Mouse (Mus musculus): Measurements from ENCODE around the gene Bean1. TPM values are rescaled to one million over a fixed set of nuclear protein-coding genes. Genes with fewer than 3 reads are reported as not detected.

Gene Bean1
- total RNA-seq (2015; ENCODE audit: low replicate concordance) = not detected in 2 replicates
- not detected in 2 replicates for total RNA-seq (2017; ENCODE audit: low replicate concordance)

DNA sequence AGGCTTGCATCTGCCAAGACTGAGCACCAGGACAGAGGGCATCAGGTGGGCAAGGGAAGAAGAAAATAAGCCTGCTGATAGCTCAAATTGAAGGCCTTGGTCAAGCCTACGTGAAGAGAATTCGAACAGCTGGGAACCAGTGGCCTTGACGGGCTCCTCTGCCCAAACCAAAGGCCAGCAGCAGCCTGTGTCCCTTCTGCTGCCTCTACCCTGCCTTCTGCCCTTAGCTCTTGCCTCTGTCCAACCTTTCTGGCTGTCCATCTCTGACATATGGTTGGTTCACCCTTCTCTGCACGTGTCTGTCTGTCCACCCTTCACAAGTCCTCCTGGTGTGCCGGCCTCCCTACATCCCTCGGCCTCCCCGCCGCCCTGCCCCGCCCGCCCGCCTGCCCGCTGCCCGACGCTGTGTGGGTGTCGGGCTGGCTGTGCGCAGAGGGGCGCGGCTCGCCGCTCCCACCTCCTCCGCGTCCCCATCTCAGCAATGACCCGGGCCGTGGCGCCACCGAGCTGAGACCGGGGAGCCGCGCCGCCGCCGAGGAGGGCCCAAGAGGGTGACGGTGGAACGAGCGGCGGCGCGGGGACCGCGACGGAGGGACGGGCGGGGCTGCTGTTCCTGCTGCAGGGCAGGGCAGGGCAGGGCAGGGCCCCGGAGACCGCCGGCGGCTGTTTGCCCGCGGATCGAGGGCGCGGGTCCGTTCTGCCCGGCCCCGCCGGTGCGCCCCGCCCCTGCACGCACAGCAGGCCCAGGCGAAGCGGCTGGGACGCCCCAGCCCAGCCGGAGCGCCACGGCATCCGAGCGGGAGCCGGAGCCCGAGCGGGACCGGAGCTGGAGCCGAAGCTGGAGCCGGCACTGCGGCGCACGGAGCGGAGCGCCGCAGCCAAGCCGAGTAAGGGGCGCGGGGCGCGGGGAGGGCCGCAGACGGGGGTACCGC lies at the start of gene Bean1:
Gene Bean1, plus strand, starts transcription at position 325 of the 932 bp plus-strand sequence.
- no peak for ATAC-seq (replicated peaks; ENCODE audit: low FRiP score, poor library complexity, severe bottlenecking)

DNA sequence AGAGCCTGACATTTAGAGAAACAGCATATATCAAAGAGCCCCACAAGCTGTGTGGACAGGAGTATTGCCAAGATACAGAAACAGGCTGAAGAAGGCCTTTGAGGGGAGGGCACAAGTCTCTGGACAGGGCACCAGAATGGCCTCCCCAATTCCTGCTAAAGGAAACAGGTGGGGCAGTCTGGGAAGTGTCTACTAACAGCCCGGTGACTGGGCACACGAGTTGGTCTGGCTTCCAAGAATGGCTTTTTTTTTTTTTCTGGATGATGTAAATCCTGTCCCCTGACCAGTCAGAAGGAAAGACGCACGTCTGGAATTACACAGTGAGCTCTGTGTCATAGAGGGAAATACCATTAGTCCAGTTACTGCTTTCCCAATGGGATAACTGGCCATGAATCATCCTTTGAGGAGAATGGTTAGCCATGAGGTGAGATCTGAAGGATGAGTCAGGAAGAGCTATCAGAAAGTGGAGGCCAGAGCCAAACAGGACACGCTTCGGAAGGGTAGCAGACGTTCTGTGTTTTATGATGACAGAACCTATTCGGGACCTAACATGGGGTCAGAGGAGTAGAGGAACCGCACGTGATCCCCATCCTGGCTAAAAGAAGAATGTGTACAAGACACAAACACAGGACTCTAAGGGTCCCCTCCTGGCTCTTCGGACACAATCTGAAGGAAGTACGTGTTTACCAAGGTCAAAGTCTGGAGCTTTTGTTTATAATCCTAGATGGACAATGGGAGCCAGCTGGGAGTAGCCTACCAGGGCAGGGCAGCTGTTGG lies 48.4 kb upstream of the Bean1 start:
- ATAC-seq (replicated peaks; ENCODE audit: low FRiP score, poor library complexity, severe bottlenecking) = no peak

- no peak for ATAC-seq (replicated peaks; ENCODE audit: low FRiP score, poor library complexity, severe bottlenecking)
These were observed 47.1 kb upstream of the Bean1 start for GRCm38 (mm10) chr8:104123080-104123657.

DNA sequence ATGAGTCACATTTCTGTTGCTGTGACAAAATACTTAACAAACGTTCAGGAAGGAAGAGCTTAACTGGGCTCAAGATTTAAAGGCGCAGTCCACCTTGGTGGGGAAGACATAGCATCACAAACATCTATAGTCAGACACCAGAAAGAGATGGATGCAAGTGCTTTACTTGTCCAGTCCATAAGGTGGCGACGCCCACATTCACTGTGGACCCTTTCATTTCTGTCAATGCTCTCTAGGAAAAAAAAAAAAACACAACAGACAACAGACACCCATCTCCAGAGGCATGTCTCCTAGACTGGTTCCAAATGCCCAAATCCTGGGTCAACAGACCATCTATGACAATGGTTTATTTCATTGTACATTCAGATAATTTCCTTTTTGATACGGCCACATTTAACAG lies 45.7 kb upstream of the Bean1 start:
- ATAC-seq (replicated peaks; ENCODE audit: low FRiP score, poor library complexity, severe bottlenecking) = no peak

GRCm38 (mm10) chr8:104127160-104127883 lies 42.9 kb upstream of the Bean1 start:
- ATAC-seq (replicated peaks; ENCODE audit: low FRiP score, poor library complexity, severe bottlenecking) = no peak

DNA sequence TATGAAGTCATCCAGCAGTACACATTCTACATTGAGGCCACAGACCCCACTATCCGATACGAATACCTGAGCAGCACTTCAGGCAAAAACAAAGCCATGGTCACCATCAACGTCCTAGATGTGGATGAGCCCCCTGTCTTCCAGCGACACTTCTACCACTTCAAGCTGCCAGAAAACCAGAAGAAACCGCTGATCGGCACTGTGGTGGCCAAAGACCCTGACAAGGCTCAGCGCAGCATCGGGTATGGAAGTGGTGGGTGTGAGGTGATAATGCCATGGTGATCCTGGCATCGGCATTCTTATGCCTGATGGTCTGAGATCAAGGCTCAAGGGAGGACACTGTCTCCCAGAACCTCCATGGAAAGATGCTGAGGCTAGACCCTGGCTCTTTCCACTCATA lies 39.3 kb upstream of the Bean1 start:
- ATAC-seq (replicated peaks; ENCODE audit: low FRiP score, poor library complexity, severe bottlenecking) = no peak

GRCm38 (mm10) chr8:104131414-104131975 lies 38.7 kb upstream of the Bean1 start:
- ATAC-seq (replicated peaks; ENCODE audit: low FRiP score, poor library complexity, severe bottlenecking) = no peak

DNA sequence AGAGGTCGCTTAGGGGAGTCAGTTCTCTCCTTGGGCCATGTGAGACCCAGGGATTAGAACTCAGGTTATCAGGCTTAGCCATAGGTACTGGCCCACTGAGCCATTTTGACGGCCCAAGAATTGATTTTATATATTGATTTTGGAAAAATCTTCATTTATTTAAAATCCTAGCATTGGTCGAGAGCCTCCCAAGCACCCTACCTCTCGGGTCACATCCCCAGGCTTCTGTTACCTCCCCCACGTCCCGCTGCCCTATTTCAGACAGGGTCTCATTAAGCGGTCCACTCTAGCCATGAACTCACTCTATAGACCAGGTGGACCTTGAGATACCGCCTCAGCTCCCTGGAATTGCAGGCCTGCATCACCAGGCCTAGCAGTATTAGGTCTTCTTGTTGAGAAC lies 35.7 kb upstream of the Bean1 start:
- no peak for ATAC-seq (replicated peaks; ENCODE audit: low FRiP score, poor library complexity, severe bottlenecking)

DNA sequence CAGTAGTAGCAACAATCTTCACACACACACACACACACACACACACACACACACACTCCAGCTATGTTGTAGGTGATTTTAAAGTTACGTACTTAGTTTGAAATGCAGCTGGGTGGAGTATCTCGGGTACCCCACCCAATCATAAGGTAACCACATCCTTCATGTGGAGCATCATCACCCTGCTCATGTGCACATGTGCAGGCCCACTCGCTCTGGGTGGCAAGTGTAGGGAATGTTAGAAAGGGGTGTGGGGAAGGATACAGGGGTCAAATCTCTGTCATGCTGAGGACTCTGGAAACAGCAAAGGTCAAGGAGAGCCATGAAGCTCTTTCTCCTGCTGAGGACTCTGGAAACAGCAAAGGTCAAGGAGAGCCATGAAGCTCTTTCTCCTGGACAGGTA lies 34.0 kb upstream of the Bean1 start:
- ATAC-seq (replicated peaks; ENCODE audit: low FRiP score, poor library complexity, severe bottlenecking) = no peak

GRCm38 (mm10) chr8:104137636-104138035 lies 32.6 kb upstream of the Bean1 start:
- no peak for ATAC-seq (replicated peaks; ENCODE audit: low FRiP score, poor library complexity, severe bottlenecking)

DNA sequence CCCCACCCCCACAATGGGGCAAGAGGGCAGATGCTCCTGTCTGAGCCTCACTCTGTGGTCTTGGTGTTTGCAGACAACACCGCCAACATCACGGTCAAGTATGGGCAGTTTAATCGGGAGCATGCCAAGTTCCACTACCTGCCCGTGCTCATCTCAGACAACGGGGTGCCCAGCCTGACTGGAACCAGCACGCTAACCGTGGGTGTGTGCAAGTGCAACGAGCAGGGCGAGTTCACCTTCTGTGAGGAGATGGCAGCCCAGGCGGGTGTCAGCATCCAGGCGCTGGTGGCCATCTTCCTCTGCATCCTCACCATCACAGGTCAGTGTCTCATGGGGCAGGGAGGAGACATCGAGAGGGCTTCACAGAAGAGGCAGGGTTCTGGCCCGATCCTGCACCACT lies 29.6 kb upstream of the Bean1 start:
- no peak for ATAC-seq (replicated peaks; ENCODE audit: low FRiP score, poor library complexity, severe bottlenecking)

- no peak for ATAC-seq (replicated peaks; ENCODE audit: low FRiP score, poor library complexity, severe bottlenecking)
These were observed 27.8 kb upstream of the Bean1 start for GRCm38 (mm10) chr8:104142415-104142814.

DNA sequence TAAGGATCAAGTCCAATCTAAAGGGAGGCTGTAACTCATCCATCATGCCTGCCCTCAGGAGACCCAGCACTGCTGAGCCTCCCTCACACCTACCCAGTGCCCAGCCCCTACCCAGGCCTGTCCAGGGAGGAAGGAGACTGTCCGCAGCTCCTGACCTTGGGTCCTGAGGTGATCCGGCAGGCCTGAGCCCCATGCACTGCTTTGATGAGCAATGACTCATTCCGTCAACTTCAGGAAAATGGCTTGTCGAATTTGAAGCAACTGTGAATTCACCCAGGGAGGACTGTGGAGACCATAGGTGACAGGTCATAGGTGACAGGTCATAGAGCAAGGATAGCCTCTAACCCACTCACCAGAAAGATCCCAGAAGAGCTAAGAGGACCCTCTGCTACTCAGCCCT lies 26.9 kb upstream of the Bean1 start:
- no peak for ATAC-seq (replicated peaks; ENCODE audit: low FRiP score, poor library complexity, severe bottlenecking)

DNA sequence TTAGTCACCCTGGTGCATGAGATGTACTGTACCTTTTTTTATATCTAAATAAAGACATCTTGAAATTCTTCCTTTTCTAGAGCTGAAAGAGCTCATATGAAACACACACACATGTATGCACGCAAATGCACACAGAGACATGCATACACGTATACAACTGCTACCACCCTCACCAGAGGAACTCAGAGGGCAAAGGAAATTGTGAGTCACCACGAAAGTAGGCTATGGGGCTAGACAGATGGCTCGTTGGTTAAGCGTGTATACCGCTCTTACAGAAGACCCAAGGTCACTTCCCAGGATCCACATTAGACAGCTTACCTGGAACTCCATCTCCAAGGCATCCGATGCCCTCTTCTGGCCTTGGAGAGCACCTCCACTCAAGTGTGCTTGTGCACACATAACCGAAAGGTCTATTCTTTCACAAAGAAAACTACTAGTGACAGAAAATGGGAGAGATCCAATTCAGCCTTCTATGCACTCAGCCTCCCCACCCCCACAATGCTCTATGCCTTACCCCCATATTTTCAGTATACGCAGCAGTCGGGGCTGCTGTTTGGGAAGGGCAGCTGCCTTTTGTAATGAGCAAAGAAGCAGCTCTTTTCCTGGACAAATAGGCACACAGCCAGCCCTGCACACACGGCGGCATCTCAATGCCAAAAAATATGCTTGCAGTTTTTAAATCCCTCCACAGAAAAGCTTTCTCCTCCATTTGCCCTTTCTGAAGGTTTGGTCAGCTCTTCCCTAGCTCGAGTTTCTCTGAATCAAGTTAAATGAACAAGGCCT lies 25.6 kb upstream of the Bean1 start:
- ATAC-seq (replicated peaks; ENCODE audit: low FRiP score, poor library complexity, severe bottlenecking) = no peak

- ATAC-seq (replicated peaks; ENCODE audit: low FRiP score, poor library complexity, severe bottlenecking) = no peak
These were observed 24.1 kb upstream of the Bean1 start for GRCm38 (mm10) chr8:104145981-104146689.

DNA sequence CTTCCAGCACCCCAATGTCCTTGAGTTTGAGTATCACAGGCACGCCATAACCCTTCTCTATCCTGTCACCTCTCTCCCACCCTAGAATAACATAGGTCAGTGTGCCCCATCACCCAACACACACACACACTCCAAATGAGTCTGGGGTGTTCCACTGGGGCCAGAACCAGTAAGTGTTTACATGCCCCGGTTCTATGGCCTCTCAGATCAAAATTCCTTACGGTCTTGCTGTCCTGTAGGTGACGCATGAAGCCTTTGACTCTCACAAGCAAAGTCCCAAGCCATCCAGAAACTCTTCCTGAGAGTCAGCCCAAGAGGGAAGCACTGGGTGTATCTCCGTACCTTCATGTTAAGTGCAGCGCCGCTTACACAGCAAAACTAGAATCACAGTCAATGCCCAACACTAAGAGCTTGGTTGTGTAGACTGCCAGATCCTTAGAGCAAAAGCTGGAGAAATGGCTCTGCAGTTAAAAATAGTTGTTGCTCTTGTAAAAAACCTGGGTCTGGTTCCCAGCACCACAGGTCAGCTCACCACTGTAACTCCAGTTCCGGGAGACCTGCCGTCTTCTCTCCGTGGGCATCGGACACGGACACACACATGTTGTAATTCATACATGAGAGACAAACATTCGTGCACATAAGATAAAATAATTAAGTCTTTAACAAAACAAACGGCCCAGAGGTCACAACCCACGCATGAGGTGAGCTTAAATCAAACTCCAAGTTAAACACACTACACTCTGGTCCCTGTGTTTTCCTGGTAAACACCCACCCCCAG lies 23.3 kb upstream of the Bean1 start:
- ATAC-seq (replicated peaks; ENCODE audit: low FRiP score, poor library complexity, severe bottlenecking) = no peak

GRCm38 (mm10) chr8:104147947-104148346 lies 22.3 kb upstream of the Bean1 start:
- no peak for ATAC-seq (replicated peaks; ENCODE audit: low FRiP score, poor library complexity, severe bottlenecking)

All from erythroid progenitor cell, adult 5-6 weeks (primary cell).